Mouse (Mus musculus): ENCODE data around the gene Ube2v1. TPM values are rescaled to one million over a fixed set of nuclear protein-coding genes. Genes with fewer than 3 reads are reported as not detected.
A peak's percentile ranks its signal among the peaks of the same experiment; 100 is the strongest.
"Not testable (repeated sequence)": the region's sequence is repeated elsewhere in the genome, so short reads cannot be mapped to it uniquely, and the experiment has no call there.

The Ube2v1 gene
- polyA plus RNA-seq, 1 experiment from 2014 or later = 304 TPM

- not testable (repeated sequence) for H3K27ac ChIP-seq (ENCODE audit: low read depth, low read length); H3K27me3 ChIP-seq (replicated peaks; ENCODE audit: control insufficient read depth, insufficient read depth, low read length); H3K4me1 ChIP-seq (replicated peaks; ENCODE audit: control insufficient read depth, insufficient read depth, low read length); ATAC-seq (replicated peaks; ENCODE audit: low FRiP score); H3K4me2 ChIP-seq; H3K9ac ChIP-seq (ENCODE audit: low read depth, low read length); H3K9me3 ChIP-seq (ENCODE audit: control insufficient read depth, low read length); DNase-seq (ENCODE audit: low spot score); H3K36me3 ChIP-seq (ENCODE audit: control insufficient read depth, insufficient read depth, low read length); H3K4me3 ChIP-seq (ENCODE audit: low read depth, low read length)
- WGBS = 83% methylated on average over 13 of the region's 13 CpGs
Observed at GRCm38 (mm10) chr2:167643356-167644052, 11.6 kb upstream of the Ube2v1 start.

- H3K27ac ChIP-seq (ENCODE audit: low read depth, low read length) = no peak overlapping the region
- no peaks in the 10 kb centered on the region for H3K9me3 ChIP-seq (ENCODE audit: control insufficient read depth, low read length)
- no peaks in the 10 kb centered on the region for H3K27me3 ChIP-seq (replicated peaks; ENCODE audit: control insufficient read depth, insufficient read depth, low read length)
- no peak overlapping the region for H3K9ac ChIP-seq (ENCODE audit: low read depth, low read length)
- peaks cover 10% of the 10 kb centered on the region; the same call in 1 of the 2 replicates for H3K36me3 ChIP-seq (ENCODE audit: control insufficient read depth, insufficient read depth, low read length)
- no peak overlapping the region for H3K4me2 ChIP-seq
- ATAC-seq (replicated peaks; ENCODE audit: low FRiP score) (no peak), DNase-seq (ENCODE audit: low spot score) (no peak)
- H3K4me3 ChIP-seq (ENCODE audit: low read depth, low read length) = no peak overlapping the region
- H3K4me1 ChIP-seq (replicated peaks; ENCODE audit: control insufficient read depth, insufficient read depth, low read length) = peaks cover 2% of the 10 kb centered on the region; the same call in 1 of the 2 replicates
- 87% methylated on average over 6 of the region's 6 CpGs for WGBS
Observed at GRCm38 (mm10) chr2:167642164-167642563, 10.3 kb upstream of the Ube2v1 start.

GRCm38 (mm10) chr2:167641337-167641736, 9.4 kb upstream of the Ube2v1 start:
- Histone ChIP-seq H3K4me1 (replicated peaks; ENCODE audit: control insufficient read depth, insufficient read depth, low read length) (peaks cover 2% of the 10 kb centered on the region; the same call in 1 of the 2 replicates), H3K27me3 (replicated peaks; ENCODE audit: control insufficient read depth, insufficient read depth, low read length) (no peaks in the 10 kb centered on the region), H3K9ac (ENCODE audit: low read depth, low read length) (no peak overlapping the region), H3K4me2 (no peak overlapping the region), H3K27ac (ENCODE audit: low read depth, low read length) (no peak overlapping the region), H3K4me3 (ENCODE audit: low read depth, low read length) (no peak overlapping the region), H3K9me3 (ENCODE audit: control insufficient read depth, low read length) (no peaks in the 10 kb centered on the region), H3K36me3 (ENCODE audit: control insufficient read depth, insufficient read depth, low read length) (peaks cover 10% of the 10 kb centered on the region; the same call in 1 of the 2 replicates)
- DNase-seq (ENCODE audit: low spot score) (no peak), ATAC-seq (replicated peaks; ENCODE audit: low FRiP score) (peak; percentile 62)
- WGBS = 41% methylated on average over 8 of the region's 8 CpGs

- H3K4me3 ChIP-seq (ENCODE audit: low read depth, low read length) = no peak overlapping the region
- DNase-seq (ENCODE audit: low spot score) (no peak), ATAC-seq (replicated peaks; ENCODE audit: low FRiP score) (no peak)
- no peaks in the 10 kb centered on the region for H3K27me3 ChIP-seq (replicated peaks; ENCODE audit: control insufficient read depth, insufficient read depth, low read length)
- peaks cover 2% of the 10 kb centered on the region; the same call in 1 of the 2 replicates for H3K4me1 ChIP-seq (replicated peaks; ENCODE audit: control insufficient read depth, insufficient read depth, low read length)
- no peak overlapping the region for H3K27ac ChIP-seq (ENCODE audit: low read depth, low read length)
- H3K36me3 ChIP-seq (ENCODE audit: control insufficient read depth, insufficient read depth, low read length) = peaks cover 5% of the 10 kb centered on the region; the same call in 1 of the 2 replicates
- H3K4me2 ChIP-seq = no peak overlapping the region
- no peaks in the 10 kb centered on the region for H3K9me3 ChIP-seq (ENCODE audit: control insufficient read depth, low read length)
- 73% methylated on average over 3 of the region's 3 CpGs for WGBS
- H3K9ac ChIP-seq (ENCODE audit: low read depth, low read length) = no peak overlapping the region
Observed at GRCm38 (mm10) chr2:167640279-167640678, 8.4 kb upstream of the Ube2v1 start.

- H3K9me3 ChIP-seq (ENCODE audit: control insufficient read depth, low read length) = no peaks in the 10 kb centered on the region
- no peak for ATAC-seq (replicated peaks; ENCODE audit: low FRiP score)
- H3K4me3 ChIP-seq (ENCODE audit: low read depth, low read length) = peak overlapping the region; percentile 42
- peak overlapping the region; percentile 98 for H3K4me2 ChIP-seq
- no peak for DNase-seq (ENCODE audit: low spot score)
- H3K9ac ChIP-seq (ENCODE audit: low read depth, low read length) = peak overlapping the region; percentile 57; the same call in 1 of the 2 replicates
- H3K27me3 ChIP-seq (replicated peaks; ENCODE audit: control insufficient read depth, insufficient read depth, low read length) = no peaks in the 10 kb centered on the region
- H3K36me3 ChIP-seq (ENCODE audit: control insufficient read depth, insufficient read depth, low read length) = no peaks in the 10 kb centered on the region
- peaks cover 27% of the 10 kb centered on the region for H3K4me1 ChIP-seq (replicated peaks; ENCODE audit: control insufficient read depth, insufficient read depth, low read length)
- no peak overlapping the region for H3K27ac ChIP-seq (ENCODE audit: low read depth, low read length)
- 74% methylated on average over 7 of the region's 7 CpGs for WGBS
Observed at GRCm38 (mm10) chr2:167634865-167635512, 3.1 kb upstream of the Ube2v1 start.

- Histone ChIP-seq H3K4me1 (replicated peaks; ENCODE audit: control insufficient read depth, insufficient read depth, low read length) (peaks cover 33% of the 10 kb centered on the region), H3K9ac (ENCODE audit: low read depth, low read length) (peak overlapping the region; percentile 57), H3K4me2 (peak overlapping the region; percentile 98), H3K4me3 (ENCODE audit: low read depth, low read length) (peak overlapping the region; percentile 42), H3K36me3 (ENCODE audit: control insufficient read depth, insufficient read depth, low read length) (no peaks in the 10 kb centered on the region), H3K9me3 (ENCODE audit: control insufficient read depth, low read length) (no peaks in the 10 kb centered on the region), H3K27ac (ENCODE audit: low read depth, low read length) (peak overlapping the region; percentile 97), H3K27me3 (replicated peaks; ENCODE audit: control insufficient read depth, insufficient read depth, low read length) (no peaks in the 10 kb centered on the region)
- DNase-seq (ENCODE audit: low spot score) (peak; percentile 96), ATAC-seq (replicated peaks; ENCODE audit: low FRiP score) (peak; percentile 76)
- 0% methylated on average over 15 of the region's 15 CpGs for WGBS
Observed at GRCm38 (mm10) chr2:167634338-167634770, 2.5 kb upstream of the Ube2v1 start.

GRCm38 (mm10) chr2:167633537-167633872, 1.6 kb upstream of the Ube2v1 start:
- Histone ChIP-seq H3K9ac (ENCODE audit: low read depth, low read length) (peak overlapping the region; percentile 51; the same call in 1 of the 2 replicates), H3K27ac (ENCODE audit: low read depth, low read length) (peak overlapping the region; percentile 97), H3K4me2 (peak overlapping the region; percentile 98), H3K4me3 (ENCODE audit: low read depth, low read length) (peak overlapping the region; percentile 99; the same call in 1 of the 2 replicates), H3K36me3 (ENCODE audit: control insufficient read depth, insufficient read depth, low read length) (0 out of 2 replicates have a peak, but pooled peaks cover 2% of the 10 kb centered on the region), H3K27me3 (replicated peaks; ENCODE audit: control insufficient read depth, insufficient read depth, low read length) (no peaks in the 10 kb centered on the region), H3K9me3 (ENCODE audit: control insufficient read depth, low read length) (no peaks in the 10 kb centered on the region), H3K4me1 (replicated peaks; ENCODE audit: control insufficient read depth, insufficient read depth, low read length) (peaks cover 42% of the 10 kb centered on the region)
- DNase-seq (ENCODE audit: low spot score) (no peak), ATAC-seq (replicated peaks; ENCODE audit: low FRiP score) (no peak)
- WGBS = 88% methylated on average over 6 of the region's 6 CpGs

GRCm38 (mm10) chr2:167632731-167633536, 1.0 kb upstream of the Ube2v1 start:
- ATAC-seq (replicated peaks; ENCODE audit: low FRiP score) = no peak
- peak overlapping the region; percentile 97 for H3K27ac ChIP-seq (ENCODE audit: low read depth, low read length)
- WGBS = 73% methylated on average over 12 of the region's 12 CpGs
- peak overlapping the region; percentile 98 for H3K4me2 ChIP-seq
- H3K4me3 ChIP-seq (ENCODE audit: low read depth, low read length) = peak overlapping the region; percentile 99
- peaks cover 48% of the 10 kb centered on the region for H3K4me1 ChIP-seq (replicated peaks; ENCODE audit: control insufficient read depth, insufficient read depth, low read length)
- DNase-seq (ENCODE audit: low spot score) = no peak
- H3K36me3 ChIP-seq (ENCODE audit: control insufficient read depth, insufficient read depth, low read length) = peaks cover 4% of the 10 kb centered on the region; the same call in 1 of the 2 replicates
- H3K27me3 ChIP-seq (replicated peaks; ENCODE audit: control insufficient read depth, insufficient read depth, low read length) = no peaks in the 10 kb centered on the region
- peak overlapping the region; percentile 82 for H3K9ac ChIP-seq (ENCODE audit: low read depth, low read length)
- no peaks in the 10 kb centered on the region for H3K9me3 ChIP-seq (ENCODE audit: control insufficient read depth, low read length)
